Mouse (Mus musculus): ENCODE data around the gene Atp5d.

Gene Atp5d

DNA sequence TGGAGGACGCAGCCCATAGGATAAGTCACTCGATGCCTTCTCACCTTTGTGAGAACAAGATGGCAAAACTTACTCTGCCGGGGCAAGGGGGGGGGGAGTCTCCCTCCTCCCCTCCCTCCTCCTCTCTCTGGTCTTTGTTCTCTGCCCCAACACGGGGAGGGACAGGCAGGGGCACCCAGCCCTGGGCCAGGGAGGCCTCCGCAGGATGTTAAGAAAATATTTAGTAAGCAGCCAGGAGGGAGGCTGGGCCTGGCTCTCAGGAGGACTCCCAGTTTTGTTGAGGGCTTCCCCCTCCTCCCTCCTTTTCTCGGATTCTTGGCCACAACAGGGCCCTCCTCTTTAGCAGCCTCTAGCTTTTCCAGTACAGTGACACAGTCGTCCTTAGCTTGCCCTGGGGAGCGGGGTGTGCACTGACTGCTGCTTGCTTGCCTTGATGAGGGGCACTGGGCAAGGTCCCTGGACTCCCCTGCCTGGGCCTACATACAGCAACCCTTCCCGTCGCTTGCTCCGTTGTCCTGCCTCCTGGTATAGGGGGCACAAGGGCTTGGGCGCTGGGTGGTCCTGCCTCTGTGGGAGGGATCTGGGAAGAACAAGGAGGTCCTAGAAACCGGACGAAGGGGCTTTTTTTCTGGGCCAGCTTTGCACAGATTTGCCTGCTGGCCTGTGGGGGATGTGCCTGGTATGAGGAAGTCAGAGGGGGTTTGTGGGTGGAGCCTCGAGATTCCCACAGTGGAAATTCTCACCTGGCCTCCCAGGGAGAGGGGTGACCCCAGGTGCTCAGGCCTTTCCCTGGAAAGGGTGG, 13.8 kb downstream of the Atp5d start:
- no peak for DNase-seq (ENCODE audit: low read depth, low spot score)

DNA sequence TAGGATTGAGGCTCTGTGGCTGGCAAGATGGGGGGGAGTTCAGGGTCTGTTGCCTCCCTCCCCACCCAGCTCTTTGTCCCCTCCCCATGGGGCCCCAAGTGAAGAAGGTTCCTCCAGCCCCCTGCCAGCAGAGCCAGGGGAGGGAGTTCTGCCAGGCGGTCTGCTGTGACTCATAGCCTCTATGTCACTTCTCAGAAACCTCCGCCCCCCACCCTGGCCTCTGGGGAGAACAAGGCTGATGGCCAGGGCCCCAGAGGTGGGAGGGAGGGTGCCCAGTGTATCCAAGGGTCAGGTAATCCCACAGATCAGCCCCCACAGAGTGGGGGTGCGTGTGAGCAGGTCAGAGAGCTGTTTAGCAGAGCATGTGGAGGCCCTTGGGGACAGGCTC, 14.4 kb downstream of the Atp5d start:
- DNase-seq (ENCODE audit: low read depth, low spot score), result no peak

DNA sequence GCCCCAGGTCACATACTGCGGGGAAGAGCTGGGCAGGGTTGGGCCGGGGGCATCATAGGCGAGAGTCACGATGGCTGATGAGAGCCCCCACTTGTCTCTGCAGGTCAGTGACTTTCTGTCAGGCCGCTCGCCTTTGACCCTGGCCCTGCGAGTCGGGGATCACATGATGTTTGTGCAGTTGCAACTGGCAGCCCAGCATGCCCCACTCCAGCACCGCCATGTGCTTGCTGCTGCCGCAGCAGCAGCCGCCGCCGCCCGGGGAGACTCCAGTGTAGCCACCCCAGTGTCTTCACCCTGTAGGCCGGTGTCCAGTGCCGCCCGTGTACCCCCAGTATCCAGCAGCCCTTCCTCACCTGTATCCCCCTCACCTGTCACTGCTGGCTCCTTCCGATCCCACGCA, 15.3 kb downstream of the Atp5d start:
- DNase-seq (ENCODE audit: low read depth, low spot score), result no peak

DNA sequence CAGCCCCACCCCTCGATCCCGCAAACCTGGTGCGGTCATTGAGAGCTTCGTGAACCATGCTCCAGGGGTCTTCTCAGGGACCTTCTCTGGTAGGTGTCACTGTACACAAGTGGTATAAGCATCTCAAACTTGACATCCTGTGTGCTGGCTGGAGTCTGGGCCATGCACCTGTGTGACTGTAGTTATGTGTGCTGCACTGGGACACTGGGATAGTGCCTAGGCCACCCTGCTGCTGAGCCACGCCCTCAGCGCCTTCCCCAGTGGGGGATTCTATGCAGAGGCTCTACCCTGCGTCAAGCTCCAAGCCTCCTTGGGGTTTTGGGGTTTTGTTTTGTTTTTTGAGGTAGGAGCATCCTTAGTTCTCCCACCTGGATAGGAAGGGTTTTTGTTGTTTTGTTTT, 16.0 kb downstream of the Atp5d start:
- no peak for DNase-seq (ENCODE audit: low read depth, low spot score)

DNA sequence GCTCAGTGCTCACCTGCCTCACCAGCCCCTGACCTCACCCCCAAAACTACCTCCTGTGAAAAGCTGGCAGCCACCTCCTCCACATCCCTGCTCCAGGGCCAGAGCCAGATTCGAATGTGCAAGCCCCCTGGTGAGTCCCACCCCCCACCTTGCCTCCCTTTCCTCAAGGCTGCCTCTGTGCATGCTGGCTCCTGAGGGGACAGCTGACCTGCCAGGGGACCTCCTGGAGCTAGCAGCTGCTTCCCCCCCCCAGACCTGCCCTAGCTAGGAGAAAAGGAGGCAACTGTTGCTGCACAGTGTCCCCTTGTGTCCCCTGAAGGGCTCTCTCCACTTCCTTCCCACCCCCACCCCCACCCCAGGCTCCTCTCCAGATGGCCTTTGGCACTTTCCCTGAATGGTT, 16.8 kb downstream of the Atp5d start:
- DNase-seq (ENCODE audit: low read depth, low spot score), result no peak

DNA sequence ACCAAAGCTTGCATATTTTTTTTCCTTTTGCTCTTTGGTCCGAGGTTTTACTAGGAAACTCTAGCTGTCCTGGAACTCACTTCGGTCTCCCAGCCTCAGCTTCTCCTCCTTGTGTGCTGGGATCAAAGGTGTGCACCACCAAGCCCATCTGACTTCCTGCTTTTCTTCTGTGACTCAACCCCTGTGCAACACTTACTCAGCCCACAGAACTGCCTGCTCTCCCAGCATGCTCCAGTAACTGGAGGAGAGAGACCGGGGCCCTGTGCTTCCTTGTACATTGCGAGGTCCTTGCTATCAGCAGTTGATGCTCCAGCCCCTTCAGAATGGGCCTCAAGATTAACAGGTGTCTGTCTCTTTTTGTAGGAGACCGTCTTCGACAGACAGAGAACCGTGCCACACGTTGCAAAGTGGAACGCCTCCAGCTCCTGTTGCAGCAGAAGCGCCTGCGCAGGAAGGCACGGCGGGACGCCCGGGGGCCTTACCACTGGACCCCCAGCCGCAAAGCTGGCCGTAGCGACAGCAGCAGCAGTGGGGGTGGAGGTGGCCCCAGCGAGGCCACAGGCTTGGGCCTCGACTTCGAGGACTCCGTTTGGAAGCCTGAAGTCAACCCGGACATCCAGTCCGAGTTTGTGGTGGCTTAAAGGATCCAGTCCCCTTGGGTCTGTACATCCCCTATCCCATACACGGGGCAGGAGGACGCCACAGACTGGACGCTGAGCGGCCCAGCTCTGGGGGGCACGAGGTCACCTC, 17.7 kb downstream of the Atp5d start:
- no peak for DNase-seq (ENCODE audit: low read depth, low spot score)

DNA sequence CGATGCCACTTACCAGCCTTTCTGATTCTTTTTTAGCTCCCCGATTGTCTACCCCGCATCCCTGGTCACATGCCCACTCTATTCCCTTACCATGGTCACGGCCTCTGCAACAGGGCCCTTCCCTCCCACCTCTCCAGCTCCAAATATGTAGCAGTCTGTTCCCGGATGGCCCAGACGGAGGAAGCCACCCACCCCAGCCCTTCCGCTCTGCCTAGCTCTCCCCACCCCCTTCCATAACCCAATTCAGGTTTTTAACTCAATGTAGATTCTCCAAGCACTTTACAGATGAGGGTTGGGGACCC, 18.3 kb downstream of the Atp5d start:
- no peak for DNase-seq (ENCODE audit: low read depth, low spot score)

DNA sequence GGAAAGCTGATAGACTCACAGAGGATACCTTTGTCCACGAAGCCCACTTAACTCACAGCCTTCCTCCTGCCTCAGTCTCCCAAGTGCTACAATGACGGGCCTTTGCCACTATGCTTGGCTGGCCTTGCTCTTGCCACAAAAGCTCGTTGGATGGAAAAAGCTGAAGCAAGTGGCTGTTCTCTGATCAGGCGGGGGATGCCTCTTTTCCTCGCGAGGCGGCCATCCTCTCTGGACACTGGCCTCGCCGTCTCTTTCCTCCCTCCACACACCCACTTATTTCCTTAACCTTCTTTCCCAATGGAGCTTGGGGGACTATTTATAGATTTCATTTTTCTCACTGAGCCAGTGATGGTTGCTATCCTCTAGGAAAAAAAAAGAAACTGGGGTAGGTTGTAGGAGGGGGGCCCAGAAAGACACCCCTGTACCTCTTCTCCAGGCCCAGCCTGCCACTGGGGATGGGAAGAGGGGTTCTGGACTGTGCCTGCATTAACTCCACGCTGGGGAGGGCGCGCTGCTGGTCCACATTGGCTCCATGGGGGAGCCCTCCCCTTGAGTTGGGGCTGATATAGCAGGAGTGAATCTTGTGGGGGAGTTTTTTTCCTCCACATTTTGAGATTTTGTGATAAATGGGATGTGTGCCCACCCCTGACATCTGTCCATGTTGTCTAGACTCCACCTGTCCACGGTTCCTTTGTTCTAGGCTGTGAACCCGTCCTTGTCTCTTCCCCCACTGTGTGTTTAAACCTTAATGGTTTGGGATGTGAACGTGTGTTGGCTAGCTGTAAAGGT, 18.9 kb downstream of the Atp5d start:
- DNase-seq (ENCODE audit: low read depth, low spot score), result no peak

DNA sequence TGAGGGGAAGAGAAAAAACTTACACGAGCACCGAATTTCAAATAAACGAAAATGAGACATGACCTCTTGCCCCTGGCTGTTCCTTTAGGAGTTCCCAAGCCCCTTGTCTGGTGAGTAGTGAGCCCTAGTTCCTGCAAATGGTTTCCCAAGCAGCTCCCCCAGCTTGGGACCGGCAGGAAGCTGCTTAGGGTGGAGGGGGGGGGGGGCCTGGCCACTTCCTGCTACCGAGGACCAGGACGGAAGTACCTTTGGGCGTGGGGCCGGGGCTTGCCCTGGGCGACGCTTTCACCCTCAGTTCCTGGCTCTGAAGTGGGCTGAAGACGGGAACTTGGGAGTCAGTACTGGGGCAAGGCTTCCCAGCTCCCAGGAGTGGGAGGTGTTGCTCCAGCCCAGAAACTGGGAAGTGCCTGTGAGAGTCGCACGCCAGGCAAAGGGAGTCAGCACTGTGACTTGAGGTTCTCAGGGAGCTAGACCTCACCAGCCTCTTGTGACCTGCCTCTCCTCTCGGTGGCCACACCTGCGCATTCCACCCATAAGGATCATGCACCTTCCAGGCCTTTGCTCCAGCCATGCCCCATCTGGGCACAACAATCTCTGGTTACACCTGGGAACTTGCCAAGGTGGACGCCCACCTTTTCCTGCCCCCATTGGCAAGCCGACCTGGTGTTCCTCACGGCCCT, 20.0 kb downstream of the Atp5d start:
- DNase-seq (ENCODE audit: low read depth, low spot score), result no peak

DNA sequence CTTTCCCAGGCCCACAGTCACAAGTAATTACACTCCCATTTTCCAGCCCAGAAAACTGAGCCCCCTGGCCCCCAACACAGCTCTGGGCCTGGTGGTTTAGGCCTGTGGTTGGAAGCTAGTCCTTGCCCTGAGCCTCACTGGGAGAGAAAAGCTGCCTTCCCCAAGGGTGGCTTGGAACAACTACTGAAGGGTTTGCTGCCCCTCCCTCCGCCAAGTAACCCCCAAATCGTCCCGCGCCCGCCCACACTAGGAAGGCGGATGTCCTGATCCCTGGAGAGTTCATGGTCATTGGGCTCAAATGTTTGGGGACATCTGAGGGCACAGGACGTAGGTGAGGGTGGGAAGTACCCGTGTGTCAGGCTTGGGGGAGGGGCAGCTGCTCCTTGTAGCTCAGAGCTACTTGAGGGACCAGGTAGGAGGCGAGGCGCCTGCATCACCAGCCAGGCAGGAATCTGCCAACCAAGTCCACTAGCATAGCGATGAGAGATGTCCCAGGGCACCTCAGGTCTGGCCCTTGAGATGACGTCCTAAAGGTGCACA, 20.7 kb downstream of the Atp5d start:
- no peak for DNase-seq (ENCODE audit: low read depth, low spot score)

DNA sequence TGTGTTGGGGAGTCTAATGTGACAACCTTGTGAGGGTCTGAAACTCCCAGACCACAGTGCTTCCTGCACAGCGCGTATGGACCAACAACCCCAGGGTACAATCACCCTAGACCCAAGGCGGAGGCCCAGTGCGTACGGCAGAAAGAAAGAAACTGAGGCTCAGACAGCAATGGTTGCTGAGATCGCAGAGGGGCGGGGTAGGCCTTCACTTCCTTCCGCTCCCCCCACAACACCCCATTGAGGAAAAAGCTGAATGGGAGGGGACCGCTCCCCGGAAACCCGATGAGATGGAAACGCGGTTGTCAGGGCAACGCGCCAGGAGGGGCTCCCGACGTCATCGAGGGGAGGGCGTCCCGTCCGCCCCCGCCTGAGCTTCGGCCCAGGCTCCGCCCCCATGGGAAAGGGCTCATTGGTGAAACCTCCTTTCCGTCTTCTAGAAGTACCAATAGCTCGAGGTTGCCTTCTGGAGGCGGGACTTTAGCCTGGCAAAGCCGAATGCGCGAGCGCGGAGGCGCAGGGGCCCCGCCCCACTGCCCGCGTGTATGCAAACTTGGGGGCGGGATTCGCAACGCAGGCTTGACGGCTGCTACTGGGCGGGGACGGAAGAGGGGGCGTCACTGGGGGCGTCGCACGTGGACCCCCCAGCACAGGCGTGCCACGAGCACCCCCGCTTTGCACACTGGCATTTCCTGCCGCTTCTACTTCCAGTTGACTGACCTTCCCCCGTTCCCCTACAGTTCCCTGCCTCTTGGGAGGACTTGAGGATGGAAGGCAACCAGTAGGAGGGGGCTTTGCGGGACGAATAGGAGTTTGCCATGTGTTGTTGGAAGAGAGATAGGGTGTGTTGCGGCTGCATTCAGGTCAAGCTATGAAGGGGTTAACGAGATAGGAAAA, 21.4 kb downstream of the Atp5d start:
- DNase-seq (ENCODE audit: low read depth, low spot score), result peak; percentile 94

DNA sequence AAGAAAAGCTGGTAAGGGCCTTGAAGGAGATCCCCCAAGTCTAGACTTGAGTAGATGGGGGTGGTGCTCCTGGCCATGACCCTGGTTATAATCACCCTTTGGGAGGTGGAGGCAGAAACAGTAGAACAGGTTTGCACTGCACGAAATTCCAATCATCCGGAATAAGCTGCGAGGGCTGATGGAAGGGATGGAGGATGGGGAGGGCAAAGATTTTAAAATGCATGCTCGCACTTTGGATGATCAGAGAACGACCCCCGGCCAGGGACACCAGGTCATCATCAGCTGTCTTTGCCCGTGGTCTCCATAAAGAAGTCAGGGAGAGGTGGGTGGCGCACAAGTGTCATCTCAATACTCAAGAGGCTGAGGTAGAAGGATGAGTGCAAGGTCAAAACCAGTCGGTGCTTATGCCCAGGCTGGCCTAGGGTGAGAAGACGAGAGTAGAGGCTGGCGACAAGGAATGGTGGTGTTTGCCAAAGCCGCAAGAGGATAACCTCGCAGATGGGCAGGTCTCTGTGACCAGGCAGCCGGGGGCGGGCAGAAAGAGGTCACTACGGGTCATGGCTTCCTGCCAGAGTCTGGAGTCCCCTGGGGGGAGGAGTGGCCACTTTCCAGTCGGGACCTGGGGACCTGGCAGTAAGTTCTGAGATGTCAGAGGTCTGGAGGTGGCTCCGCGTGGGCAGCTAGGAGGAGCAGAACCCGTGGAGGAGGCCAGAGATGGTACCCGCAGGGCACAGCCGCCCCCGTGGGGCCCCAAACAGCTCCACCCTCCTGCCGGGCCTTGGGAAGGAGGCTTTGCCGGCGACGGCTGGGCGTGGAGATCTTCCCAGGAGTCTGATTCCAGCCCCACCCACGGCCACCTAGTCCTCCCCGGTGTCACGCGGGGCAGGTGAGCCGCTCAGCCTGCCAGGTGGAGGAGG, 22.3 kb downstream of the Atp5d start:
- DNase-seq (ENCODE audit: low read depth, low spot score), result peak; percentile 71

DNA sequence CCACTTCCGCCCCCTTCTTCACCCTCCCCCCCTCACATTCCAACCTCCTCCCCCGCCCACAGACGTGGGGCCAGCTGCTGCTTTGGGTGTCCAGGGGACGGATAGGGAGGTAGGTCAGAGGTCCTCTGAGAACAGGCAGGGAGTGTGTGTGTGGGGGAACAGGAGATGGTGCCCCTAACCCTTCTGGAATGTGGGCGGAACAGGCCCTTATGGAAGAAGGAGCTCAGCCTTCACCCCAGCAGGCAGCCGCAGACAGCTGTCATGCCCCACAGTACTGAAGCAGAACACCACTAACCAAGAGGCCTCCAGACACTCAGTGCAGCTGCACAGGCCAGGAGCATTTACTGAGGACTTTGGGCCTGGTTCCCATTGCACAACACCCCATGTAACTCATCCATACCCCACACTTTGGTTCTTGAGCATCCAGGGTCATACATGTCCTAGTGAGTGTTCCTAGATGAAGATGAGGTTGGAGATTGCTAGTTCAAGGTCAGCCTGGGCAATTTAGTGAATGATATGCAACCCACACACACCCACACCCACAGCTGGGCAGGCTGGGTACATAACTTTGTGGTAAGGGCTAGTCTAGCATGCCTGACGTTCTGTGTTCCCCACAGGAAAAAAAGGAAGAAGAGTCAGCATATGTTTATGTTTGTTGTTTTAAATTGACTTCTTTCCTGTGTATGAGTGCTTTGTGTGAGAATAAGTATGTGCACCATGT, 23.2 kb downstream of the Atp5d start:
- DNase-seq (ENCODE audit: low read depth, low spot score), result no peak

DNA sequence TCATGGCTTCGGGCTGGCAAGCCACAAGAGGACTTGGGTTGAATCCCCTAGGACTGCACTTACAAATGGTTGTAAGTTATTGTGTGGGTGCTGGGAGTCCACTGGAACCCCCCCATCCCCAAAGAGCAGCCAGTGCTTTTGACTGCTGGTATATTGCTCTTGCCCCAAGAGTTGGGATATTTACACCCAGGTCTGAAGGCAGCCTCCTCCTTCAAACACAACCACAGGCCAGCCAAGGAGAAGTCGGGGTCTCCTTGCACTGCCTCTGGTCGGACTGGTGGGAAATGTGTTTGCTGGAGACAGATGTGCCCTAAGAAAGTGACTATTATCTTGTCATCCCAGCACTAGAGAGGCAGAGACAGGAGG, 23.8 kb downstream of the Atp5d start:
- no peak for DNase-seq (ENCODE audit: low read depth, low spot score)

DNA sequence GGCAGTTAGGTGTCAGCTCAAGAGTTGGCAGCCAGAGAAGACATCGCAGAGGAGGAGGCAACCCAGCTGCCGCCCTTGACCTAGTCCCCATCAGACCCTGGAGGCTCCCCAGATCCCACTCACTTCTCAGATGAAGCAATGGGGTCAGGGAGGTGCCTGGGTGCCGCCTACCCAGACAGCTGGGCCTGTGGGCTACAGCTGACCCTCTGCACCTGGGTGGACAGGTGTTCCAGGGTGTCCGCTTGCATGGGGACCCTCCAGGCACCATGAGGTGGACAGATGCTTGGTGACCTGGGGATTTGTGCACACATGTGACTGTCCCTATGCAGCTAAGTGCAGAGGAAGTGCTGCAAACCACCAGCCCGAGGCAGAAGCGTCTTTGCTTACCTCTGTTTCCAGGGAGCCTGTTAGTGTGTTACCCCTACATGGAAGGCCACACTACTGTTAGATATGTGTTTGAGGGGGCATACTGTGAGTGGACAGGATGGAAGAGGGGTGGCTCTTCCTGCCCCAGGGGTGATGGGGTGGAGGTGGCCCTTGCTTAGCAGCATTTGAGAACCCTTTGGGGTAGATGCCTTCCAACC, 24.4 kb downstream of the Atp5d start:
- DNase-seq (ENCODE audit: low read depth, low spot score), result no peak

DNA sequence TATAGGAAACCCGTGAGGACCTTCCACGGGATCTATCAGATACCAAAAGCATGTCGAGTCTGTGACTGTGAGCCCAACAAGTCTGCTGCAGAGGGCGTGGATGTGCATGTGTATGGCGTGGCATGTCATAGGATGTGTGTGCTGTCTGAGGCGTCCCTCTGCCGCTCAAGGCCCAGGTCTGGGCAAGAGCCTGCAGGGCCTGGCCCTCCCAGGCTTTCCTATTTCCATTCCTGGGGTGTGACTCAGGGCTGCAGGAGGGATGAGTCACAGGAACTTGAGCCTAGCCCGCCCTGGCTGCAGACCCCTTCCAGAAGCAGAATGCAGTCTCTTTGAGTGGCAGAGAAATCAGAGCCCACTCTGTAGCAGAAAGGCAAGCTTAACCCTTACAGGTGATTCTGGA, 25.3 kb downstream of the Atp5d start:
- DNase-seq (ENCODE audit: low read depth, low spot score), result no peak

DNA sequence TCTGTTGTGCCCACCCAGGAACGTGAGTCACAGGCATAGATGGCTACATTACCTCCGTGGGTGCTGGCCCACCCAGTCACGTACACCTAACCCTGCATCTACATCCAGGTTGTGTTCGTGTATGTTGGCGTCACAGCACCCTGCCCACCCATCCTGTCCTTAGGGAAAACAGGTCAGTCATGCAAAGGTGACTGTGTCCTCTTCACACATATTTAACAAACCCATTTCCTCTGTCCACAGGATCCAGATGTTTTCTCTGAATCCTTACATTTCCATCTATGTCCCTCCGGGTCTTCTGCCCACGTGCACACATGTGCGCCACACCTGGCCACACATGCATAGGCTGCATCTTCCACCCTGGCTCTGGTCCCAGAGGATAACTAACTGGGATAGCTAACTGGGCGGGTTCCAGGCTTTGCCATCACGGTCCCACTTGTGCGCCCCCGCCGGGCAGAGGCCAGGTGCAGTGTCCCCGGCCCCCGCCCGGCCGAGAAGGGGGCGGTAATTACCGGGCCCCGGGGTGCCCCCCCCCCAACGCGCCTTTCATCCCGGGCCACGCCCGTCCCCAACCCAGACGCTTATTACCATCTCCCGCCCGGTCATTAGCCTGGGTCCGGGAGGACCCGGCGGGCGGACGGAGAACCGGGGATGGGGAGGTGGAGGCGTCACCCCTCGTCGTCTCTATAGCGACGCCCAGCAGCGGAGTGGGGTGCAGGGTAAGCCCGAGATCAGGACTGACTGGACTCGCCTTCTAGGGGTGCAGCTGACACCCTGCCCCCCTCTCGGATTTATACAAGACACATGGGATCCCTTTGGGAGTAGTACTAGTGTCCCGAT, 25.9 kb downstream of the Atp5d start:
- no peak for DNase-seq (ENCODE audit: low read depth, low spot score)

DNA sequence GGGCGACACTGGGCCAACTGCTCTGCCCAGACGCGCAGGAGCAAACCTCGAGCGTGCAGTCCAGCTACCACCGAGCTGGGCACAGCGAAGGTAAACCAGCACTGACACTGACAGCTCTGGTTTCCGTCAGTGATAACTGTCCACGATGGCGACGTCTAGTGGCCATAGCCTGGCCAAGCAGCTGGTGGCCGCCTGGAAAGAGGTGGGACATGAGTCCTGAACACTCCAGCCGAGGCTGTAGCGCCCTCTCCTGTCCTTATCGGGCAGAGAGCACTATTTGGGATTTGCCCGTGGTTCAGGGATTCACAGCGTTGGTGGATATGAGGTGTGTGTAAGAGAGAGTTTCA, 26.5 kb downstream of the Atp5d start:
- DNase-seq (ENCODE audit: low read depth, low spot score), result peak; percentile 94
